Mouse (Mus musculus) liver, embryonic 16.5 days (tissue): ENCODE results near the gene Tuft1. TPM values are rescaled to one million over a fixed set of nuclear protein-coding genes. Genes with fewer than 3 reads are reported as not detected.
A peak's percentile ranks its signal among the peaks of the same experiment; 100 is the strongest.

Source experiments
- ATAC-seq: fragments of 200-750 bp; cut with Nextera tagmentation; 2 replicates; pipeline ENCODE4 v1.8.0; 2017; ENCODE audit warnings: low read depth, mild to moderate bottlenecking, moderate number of reproducible peaks, moderate library complexity
- H3K27ac ChIP-seq: fragments of 300-500 bp; sonication (generic); 2 replicates; pipeline ENCODE4 v1.5.1; 2014; ENCODE audit warnings: mild to moderate bottlenecking, low read length
- H3K27me3 ChIP-seq: fragments of 300-500 bp; sonication (generic); 2 replicates; pipeline ENCODE4 v1.6.1; 2014; ENCODE audit warnings: low read depth, low read length, mixed read lengths; ENCODE audit not compliant: control insufficient read depth, insufficient read depth
- H3K36me3 ChIP-seq: fragments of 300-500 bp; sonication (generic); 2 replicates; pipeline ENCODE4 v1.6.1; 2014; ENCODE audit warnings: mild to moderate bottlenecking; ENCODE audit not compliant: control insufficient read depth, insufficient read depth
- H3K4me1 ChIP-seq: fragments of 300-500 bp; sonication (generic); 2 replicates; pipeline ENCODE4 v1.6.1; 2014; ENCODE audit warnings: low read depth, low read length, mixed read lengths; ENCODE audit not compliant: control insufficient read depth
- H3K4me2 ChIP-seq: fragments of 300-500 bp; sonication (generic); 2 replicates; pipeline ENCODE4 v1.6.1; 2014; ENCODE audit warnings: low read depth, low read length, mixed read lengths
- H3K4me3 ChIP-seq: fragments of 300-500 bp; sonication (generic); 2 replicates; pipeline ENCODE4 v1.5.1; 2014; ENCODE audit warnings: low read depth, mild to moderate bottlenecking, low read length
- H3K9ac ChIP-seq: fragments of 300-500 bp; sonication (generic); 2 replicates; pipeline ENCODE4 v1.6.1; 2014; ENCODE audit warnings: low read depth, low read length
- H3K9me3 ChIP-seq: fragments of 300-500 bp; sonication (generic); replicated peaks from 2 replicates; pipeline ENCODE4 v1.6.1; 2016; ENCODE audit warnings: low read length; ENCODE audit not compliant: control insufficient read depth
- WGBS: fragments of 180-500 bp; shearing (Covaris S2); extraction: QIAGEN DNeasy Blood & Tissue Kit; methylation state at CpG from one replicate; pipeline ENCODE4 v1.1.7; 2014; ENCODE audit not compliant: insufficient replicate concordance; 5-methylcytosine and 5-hydroxymethylcytosine counted together
- polyA plus RNA-seq: library from polyadenylated mRNA; unstranded; fragments of >200 nt; fragmentation: Nextera tagmentation; extraction: Ambion mirVana; gene quantifications from 2 replicates; pipeline ENCODE4 v1.2.1, GENCODE M21; 2015

The Tuft1 gene
- polyA plus RNA-seq, 1 experiment from 2014 or later: 13.3 TPM

DNA sequence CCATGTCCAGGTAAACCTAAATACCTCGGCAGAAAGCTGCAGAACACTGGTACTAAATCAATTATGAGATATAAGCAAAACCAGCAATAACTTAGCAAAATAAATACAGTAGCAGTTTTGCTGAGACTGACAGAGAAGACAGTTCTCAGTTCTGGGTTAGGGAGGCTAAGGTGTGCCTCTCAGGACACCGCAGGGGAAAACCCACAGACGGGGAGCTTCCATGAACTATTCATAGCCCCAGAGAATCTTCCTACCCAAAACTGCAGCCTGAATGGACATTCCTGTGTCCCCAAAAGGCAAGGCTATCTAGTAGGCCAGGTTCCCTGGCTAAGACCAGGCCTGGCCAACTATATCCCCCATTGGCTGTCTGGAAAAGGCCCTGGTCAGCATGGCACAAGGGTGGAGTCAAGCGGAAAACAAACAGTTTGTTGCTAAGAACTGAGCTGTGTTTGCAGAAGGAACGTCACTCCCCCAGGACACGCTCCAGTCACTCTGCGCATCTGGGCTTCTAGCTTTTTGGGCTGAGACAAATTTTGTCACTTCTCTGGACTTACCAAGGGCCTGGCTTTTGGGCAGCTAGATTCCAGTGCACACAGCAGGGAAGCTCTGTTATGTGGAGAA, 45.3 kb downstream of the Tuft1 start:
- 70% methylated on average over 7 of the region's 7 CpGs for WGBS
- H3K4me3 ChIP-seq: no peak overlapping the region
- peak; percentile 39; the same call in 1 of the 2 replicates for ATAC-seq

DNA sequence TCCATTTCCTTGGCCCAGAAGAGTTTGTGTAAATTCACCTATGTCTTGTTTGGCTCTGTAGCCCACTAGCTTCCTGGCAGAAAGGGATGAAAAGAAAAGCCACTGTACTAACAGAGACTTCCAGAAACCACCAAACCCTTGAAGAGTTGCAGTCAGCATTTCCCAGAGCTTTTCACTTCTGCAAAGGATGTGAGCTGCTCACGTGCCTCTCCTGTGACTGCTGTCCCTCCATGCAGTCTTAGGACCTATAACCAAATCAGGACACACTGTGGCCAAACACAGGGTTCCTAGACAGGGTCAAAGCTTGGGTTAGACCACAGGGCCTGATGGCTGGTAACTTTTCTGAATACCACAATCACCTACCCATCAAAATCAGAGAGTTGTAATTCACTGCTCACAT, 46.4 kb downstream of the Tuft1 start:
- no peak overlapping the region for H3K27ac ChIP-seq
- WGBS: 42% methylated on average over 1 of the region's 1 CpGs
- no peak overlapping the region for H3K9ac ChIP-seq
- H3K9me3 ChIP-seq: no peaks in the 10 kb centered on the region
- no peak overlapping the region for H3K4me2 ChIP-seq
- no peaks in the 10 kb centered on the region for H3K36me3 ChIP-seq
- H3K4me3 ChIP-seq: no peak overlapping the region
- ATAC-seq: no peak
- 0 out of 2 replicates have a peak, but pooled peaks cover 2% of the 10 kb centered on the region for H3K4me1 ChIP-seq
- no peaks in the 10 kb centered on the region for H3K27me3 ChIP-seq

More for the DNA sequence above, 45.3 kb downstream of the Tuft1 start:
- Histone ChIP-seq H3K4me1 (0 out of 2 replicates have a peak, but pooled peaks cover 4% of the 10 kb centered on the region), H3K27ac (no peak overlapping the region), H3K9me3 (no peaks in the 10 kb centered on the region), H3K36me3 (no peaks in the 10 kb centered on the region), H3K27me3 (no peaks in the 10 kb centered on the region), H3K4me2 (no peak overlapping the region), H3K9ac (no peak overlapping the region)

GRCm38 (mm10) chr3:94611834-94612233, 46.8 kb downstream of the Tuft1 start:
- no peak for ATAC-seq
- 63% methylated on average over 5 of the region's 5 CpGs for WGBS

GRCm38 (mm10) chr3:94611343-94611742, 47.3 kb downstream of the Tuft1 start:
- Histone ChIP-seq H3K4me1 (0 out of 2 replicates have a peak, but pooled peaks cover 2% of the 10 kb centered on the region), H3K9me3 (no peaks in the 10 kb centered on the region), H3K9ac (no peak overlapping the region), H3K36me3 (no peaks in the 10 kb centered on the region), H3K27ac (no peak overlapping the region), H3K4me3 (no peak overlapping the region), H3K4me2 (no peak overlapping the region), H3K27me3 (no peaks in the 10 kb centered on the region)
- WGBS: 53% methylated on average over 4 of the region's 4 CpGs
- ATAC-seq: no peak

More at GRCm38 (mm10) chr3:94611834-94612233, 46.8 kb downstream of the Tuft1 start:
- Histone ChIP-seq H3K9me3 (no peaks in the 10 kb centered on the region), H3K36me3 (no peaks in the 10 kb centered on the region), H3K4me1 (0 out of 2 replicates have a peak, but pooled peaks cover 2% of the 10 kb centered on the region), H3K4me2 (no peak overlapping the region), H3K27me3 (no peaks in the 10 kb centered on the region), H3K4me3 (no peak overlapping the region), H3K27ac (no peak overlapping the region), H3K9ac (no peak overlapping the region)

DNA sequence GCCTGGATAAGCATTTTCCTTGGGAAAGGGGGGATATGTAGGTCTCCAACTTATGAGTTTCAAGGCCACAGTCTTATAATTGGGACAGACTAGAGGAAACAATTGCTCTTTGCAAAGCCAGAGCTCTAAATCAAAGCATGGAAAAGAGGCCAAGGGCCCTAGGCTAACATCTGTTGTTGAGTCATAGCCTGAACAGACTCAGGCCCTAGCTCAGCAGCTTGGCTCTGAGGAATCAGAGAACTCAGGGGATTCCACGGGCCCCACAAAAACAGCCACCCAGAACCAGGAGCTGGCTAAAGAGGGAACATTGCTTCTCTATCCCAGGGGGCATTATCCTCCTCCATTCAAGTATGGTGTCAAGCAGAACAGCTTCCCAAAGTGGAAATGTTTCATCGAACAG, 48.1 kb downstream of the Tuft1 start:
- Histone ChIP-seq H3K4me3 (no peak overlapping the region), H3K4me1 (0 out of 2 replicates have a peak, but pooled peaks cover 2% of the 10 kb centered on the region), H3K9me3 (no peaks in the 10 kb centered on the region), H3K9ac (no peak overlapping the region), H3K27ac (no peak overlapping the region), H3K27me3 (no peaks in the 10 kb centered on the region), H3K36me3 (no peaks in the 10 kb centered on the region), H3K4me2 (no peak overlapping the region)
- ATAC-seq: no peak
- WGBS: 63% methylated on average over 2 of the region's 2 CpGs

DNA sequence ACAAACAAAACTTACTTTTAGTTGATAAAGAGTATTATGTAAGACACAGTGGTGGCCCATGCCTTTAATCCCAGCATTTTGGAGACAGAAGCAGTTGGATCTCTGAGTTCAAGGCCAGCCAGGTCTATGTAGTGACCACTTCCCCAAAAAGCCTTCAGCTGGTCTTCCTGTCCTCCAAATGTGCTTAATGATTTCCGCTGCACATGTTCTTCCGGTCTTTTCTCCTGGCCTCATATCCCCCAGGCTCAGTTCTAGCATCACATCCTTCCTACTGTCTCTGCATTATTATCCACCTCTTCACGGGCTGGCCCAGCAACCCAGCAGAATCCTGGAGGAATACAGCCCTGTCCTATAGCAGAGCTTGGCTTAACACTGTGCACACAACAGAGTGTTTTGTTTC, 49.1 kb downstream of the Tuft1 start:
- Histone ChIP-seq H3K4me2 (no peak overlapping the region), H3K27ac (no peak overlapping the region), H3K4me1 (0 out of 2 replicates have a peak, but pooled peaks cover 2% of the 10 kb centered on the region), H3K9ac (no peak overlapping the region), H3K36me3 (no peaks in the 10 kb centered on the region), H3K9me3 (no peaks in the 10 kb centered on the region), H3K4me3 (no peak overlapping the region), H3K27me3 (no peaks in the 10 kb centered on the region)
- ATAC-seq: no peak
- whole genome bisulfite sequencing: 51% methylated on average over 3 of the region's 3 CpGs

- no peak for ATAC-seq
- H3K27ac ChIP-seq: no peak overlapping the region
- no peak overlapping the region for H3K4me2 ChIP-seq
- H3K9me3 ChIP-seq: no peaks in the 10 kb centered on the region
- 0% methylated on average over 4 of the region's 4 CpGs for WGBS
- no peak overlapping the region for H3K9ac ChIP-seq
- H3K36me3 ChIP-seq: no peaks in the 10 kb centered on the region
- H3K4me1 ChIP-seq: no peaks in the 10 kb centered on the region; the same call in 1 of the 2 replicates
- H3K27me3 ChIP-seq: no peaks in the 10 kb centered on the region
- H3K4me3 ChIP-seq: no peak overlapping the region
These were observed 56.7 kb downstream of the Tuft1 start for GRCm38 (mm10) chr3:94601959-94602358.

- whole genome bisulfite sequencing: 15% methylated on average over 3 of the region's 3 CpGs
- H3K4me3 ChIP-seq: no peak overlapping the region
- ATAC-seq: peak; percentile 81
These were observed 61.4 kb downstream of the Tuft1 start for GRCm38 (mm10) chr3:94597224-94597779.

DNA sequence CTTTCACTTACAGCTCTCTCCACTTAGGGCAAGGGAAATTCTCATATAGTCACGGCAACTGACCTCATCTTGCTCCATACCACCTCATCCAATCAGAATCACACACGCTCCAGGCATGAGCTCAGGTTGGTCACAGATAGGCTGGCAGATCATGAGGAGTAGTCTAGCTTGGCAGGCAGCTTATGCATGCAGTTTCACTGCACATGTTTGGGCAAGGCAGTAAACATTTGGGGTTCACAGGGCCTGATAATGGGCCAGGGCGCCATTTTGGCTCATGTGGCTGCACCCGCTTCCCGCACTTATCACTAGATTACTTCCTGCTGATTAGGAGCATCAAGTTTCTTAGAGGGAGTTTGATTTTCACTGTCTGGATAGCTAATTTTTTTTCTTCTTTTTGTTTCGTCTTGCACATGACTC, 62.8 kb downstream of the Tuft1 start:
- Histone ChIP-seq H3K4me3 (no peak overlapping the region), H3K27ac (no peak overlapping the region), H3K4me2 (no peak overlapping the region), H3K36me3 (no peaks in the 10 kb centered on the region), H3K4me1 (no peaks in the 10 kb centered on the region; the same call in 1 of the 2 replicates), H3K9ac (no peak overlapping the region), H3K9me3 (no peaks in the 10 kb centered on the region), H3K27me3 (no peaks in the 10 kb centered on the region)
- no peak for ATAC-seq
- 53% methylated on average over 6 of the region's 6 CpGs for WGBS

More at GRCm38 (mm10) chr3:94597224-94597779, 61.4 kb downstream of the Tuft1 start:
- Histone ChIP-seq H3K4me1 (no peaks in the 10 kb centered on the region; the same call in 1 of the 2 replicates), H3K27me3 (no peaks in the 10 kb centered on the region), H3K9ac (no peak overlapping the region), H3K4me2 (no peak overlapping the region), H3K9me3 (no peaks in the 10 kb centered on the region), H3K27ac (no peak overlapping the region), H3K36me3 (no peaks in the 10 kb centered on the region)
